Mouse (Mus musculus) heart, postnatal 25 days (tissue): ENCODE measurements around the gene Saal1. TPM values are rescaled to one million over a fixed set of nuclear protein-coding genes. Genes with fewer than 3 reads are reported as not detected.

Experiments used
- DNase-seq: peaks from one replicate; pipeline ENCODE4 v3.0.0; 2022; ENCODE audit warnings: low spot score
- intact Hi-C: fragments of 180-260 bp; cut with DNase I; formaldehyde crosslinking; loops from one replicate; pipeline ENCODE4 v1.15.1; 2025
- total RNA-seq, 2 experiments: library from RNA; stranded (reverse); gene quantifications; 2 replicates each; pipeline ENCODE4 v1.2.3; 2021

The Saal1 gene
- total RNA-seq, 2 experiments from 2014 or later = 4.1 to 4.7 TPM

DNA sequence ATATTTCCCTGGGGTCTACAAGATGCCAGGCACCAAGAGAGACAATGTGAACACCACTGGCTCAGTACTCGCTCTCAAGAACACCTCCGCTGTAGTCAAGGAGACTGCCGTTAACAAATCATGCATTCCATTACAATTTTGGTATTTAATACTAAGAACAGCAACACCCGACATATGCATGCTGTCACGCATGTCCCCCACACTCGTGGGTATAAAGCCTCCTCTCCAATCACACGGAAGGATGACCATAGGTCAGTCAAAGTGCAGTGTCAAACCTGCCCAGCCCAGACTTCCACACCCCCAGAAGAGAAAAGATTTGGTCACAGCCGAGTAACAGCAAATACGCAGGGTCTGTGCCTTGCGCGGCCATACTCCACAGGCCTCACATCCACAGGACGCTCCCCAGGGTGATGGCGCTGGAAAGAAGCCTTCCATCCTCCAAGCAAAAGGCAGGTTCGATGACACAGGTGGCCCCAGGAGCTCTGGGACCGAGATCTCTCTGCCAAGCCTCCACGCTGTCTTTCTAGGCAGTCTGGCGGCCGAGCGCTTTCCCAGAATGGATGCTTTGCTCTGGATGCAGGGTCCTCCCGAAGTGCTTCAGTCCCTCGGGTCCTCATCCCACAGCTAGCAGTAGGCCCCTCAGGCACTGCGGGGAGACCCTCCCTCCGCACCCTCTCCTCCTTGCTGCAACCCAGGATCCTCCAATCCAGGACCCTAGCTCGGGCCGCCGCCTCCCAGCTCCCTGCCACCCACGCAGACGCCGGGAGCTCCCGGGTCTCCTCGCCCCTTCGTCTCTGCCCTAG lies 71.4 kb downstream of the Saal1 start:
- DNase-seq = no peak
- intact Hi-C loops = no loop called here

Other genes with a start within 250 kb of the Saal1 start
- 1 to 10 TPM; 3.7 to 4.0 TPM for gene Sergef, start 70.9 kb downstream of the Saal1 start, total RNA-seq
- not detected for gene Tph1, start 38.1 kb downstream of the Saal1 start, total RNA-seq
- gene Saa3, start 5.0 kb upstream of the Saal1 start, total RNA-seq = 1 to 10 TPM in 1 of 2 experiments, under 1 TPM in 1; 0.53 to 2.4 TPM
- not detected for gene Saa4, start 21.9 kb upstream of the Saal1 start, total RNA-seq
- gene Saa1, start 32.3 kb upstream of the Saal1 start, total RNA-seq = not detected
- not detected for gene Saa2, start 41.1 kb upstream of the Saal1 start, total RNA-seq
- gene Hps5, start 85.4 kb upstream of the Saal1 start, total RNA-seq = 10 to 100 TPM in 1 of 2 experiments, 1 to 10 TPM in 1; 8.6 to 10.5 TPM
- gene Gtf2h1, start 85.4 kb upstream of the Saal1 start, total RNA-seq = 10 to 100 TPM; 15.7 to 16.9 TPM
- 100 to 1,000 TPM; 799 to 856 TPM for gene Ldha, start 130.8 kb upstream of the Saal1 start, total RNA-seq
- not detected for gene Ldhc, start 150.5 kb upstream of the Saal1 start, total RNA-seq
- gene Tsg101, start 209.3 kb upstream of the Saal1 start, total RNA-seq = 10 to 100 TPM; 62.1 to 64.8 TPM
- 10 to 100 TPM in 1 of 2 experiments, 1 to 10 TPM in 1; 8.2 to 10.8 TPM for gene Uevld, start 247.8 kb upstream of the Saal1 start, total RNA-seq